Mouse (Mus musculus): ENCODE measurements around the gene Fam110a. TPM values are rescaled to one million over a fixed set of nuclear protein-coding genes. Genes with fewer than 3 reads are reported as not detected.

Fam110a gene
- polyA plus RNA-seq, 1 experiment = 14.0 TPM

DNA sequence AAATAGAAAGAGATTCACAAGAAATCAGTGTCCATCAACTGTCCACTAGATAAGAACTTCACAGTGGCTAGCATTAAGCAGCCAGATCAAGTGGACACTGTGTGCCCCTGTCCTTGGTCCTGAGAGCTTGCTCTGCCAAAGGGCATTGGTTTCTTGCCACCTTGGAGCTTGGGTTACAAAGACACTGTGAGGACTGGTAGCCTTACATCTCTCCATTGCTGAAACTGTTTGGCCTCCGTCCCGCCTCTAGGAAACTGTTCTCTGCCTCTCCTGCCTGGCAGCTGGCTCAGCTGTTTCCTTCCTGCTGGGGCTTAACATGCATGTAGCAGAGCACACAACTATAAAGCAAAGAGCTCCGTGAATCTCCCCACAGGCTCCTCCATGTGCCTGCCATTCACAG lies 42.1 kb downstream of the Fam110a start:
- WGBS = 59% methylated on average over 3 of the region's 3 CpGs
- Histone ChIP-seq H3K4me3 (ENCODE audit: low read depth, low read length) (no peak overlapping the region), H3K27ac (ENCODE audit: insufficient read depth, low read depth, low read length) (no peak overlapping the region), H3K27me3 (ENCODE audit: control insufficient read depth, insufficient read depth, low read length) (no peaks in the 10 kb centered on the region), H3K4me1 (ENCODE audit: control insufficient read depth, insufficient read depth, insufficient read length, low read length) (no peaks in the 10 kb centered on the region), H3K36me3 (ENCODE audit: control insufficient read depth, insufficient read depth, low read length) (no peaks in the 10 kb centered on the region)
- TF ChIP-seq POLR2A (IDR thresholded peaks at IDR 0.05; ENCODE audit: low read depth, low read length) = no peak

DNA sequence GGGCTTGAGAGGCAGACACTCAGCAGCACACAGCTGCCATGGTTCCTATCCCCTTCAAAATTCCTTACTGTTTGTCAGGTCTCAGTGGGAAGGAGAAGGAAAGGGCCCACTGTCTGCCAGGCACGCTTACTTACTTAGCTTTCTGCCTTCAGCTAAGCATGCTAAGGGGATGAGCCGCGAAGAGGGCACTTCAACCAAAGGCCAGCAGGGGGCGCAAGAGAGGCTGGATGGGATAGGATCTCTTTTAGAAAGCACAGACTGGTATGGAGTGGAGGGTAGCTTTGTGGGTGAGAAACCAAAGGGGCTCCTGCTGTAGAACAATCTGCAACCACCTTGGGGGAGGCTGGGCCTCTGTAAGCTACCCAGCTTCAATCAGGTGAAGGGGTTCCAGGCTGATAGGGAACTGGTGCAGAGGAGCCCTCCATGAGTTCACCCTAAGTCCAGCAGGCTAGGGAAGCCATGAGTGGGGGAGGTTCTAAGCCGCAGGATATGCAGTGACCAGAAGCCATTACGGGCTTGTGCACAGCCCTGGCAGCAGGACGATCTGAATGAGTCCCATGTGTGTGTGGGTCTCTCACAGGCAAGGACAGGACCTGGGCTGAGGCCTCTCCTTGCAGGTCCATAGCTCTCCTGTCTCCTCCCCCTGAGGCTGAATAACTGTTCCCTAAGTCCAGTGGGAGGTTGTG lies 49.5 kb downstream of the Fam110a start:
- no peaks in the 10 kb centered on the region for H3K27me3 ChIP-seq (ENCODE audit: control insufficient read depth, insufficient read depth, low read length)
- H3K27ac ChIP-seq (ENCODE audit: insufficient read depth, low read depth, low read length) = no peak overlapping the region
- WGBS = 28% methylated on average over 7 of the region's 7 CpGs
- no peaks in the 10 kb centered on the region for H3K36me3 ChIP-seq (ENCODE audit: control insufficient read depth, insufficient read depth, low read length)
- no peaks in the 10 kb centered on the region for H3K4me1 ChIP-seq (ENCODE audit: control insufficient read depth, insufficient read depth, insufficient read length, low read length)
- no peak overlapping the region for H3K4me3 ChIP-seq (ENCODE audit: low read depth, low read length)
- TF ChIP-seq CTCF (IDR thresholded peaks at IDR 0.05; ENCODE audit: extremely low read depth, insufficient read length, insufficient replicate concordance, low read depth, low read length) (peak; percentile 97), POLR2A (IDR thresholded peaks at IDR 0.05; ENCODE audit: low read depth, low read length) (no peak)

DNA sequence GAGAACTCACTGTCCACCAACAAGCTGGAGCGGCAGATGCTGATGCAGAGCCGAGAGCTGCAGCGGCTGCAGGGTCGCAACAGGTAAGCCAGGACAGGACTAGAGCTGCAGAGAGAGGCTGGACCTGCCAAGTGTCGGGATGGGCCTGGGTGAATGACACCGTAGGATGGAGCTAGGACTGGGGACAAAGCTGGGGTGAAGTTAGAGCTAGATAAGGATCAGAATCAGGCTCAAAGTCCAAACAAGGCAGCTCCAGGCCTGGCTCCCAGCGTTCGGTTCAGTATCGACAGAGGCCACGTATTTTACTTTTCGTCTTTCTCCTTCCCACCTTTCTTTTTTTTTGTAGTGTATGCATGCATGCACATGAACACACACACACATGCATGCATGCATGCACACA lies 52.9 kb downstream of the Fam110a start:
- no peaks in the 10 kb centered on the region for H3K4me1 ChIP-seq (ENCODE audit: control insufficient read depth, insufficient read depth, insufficient read length, low read length)
- no peak for TF ChIP-seq POLR2A (IDR thresholded peaks at IDR 0.05; ENCODE audit: low read depth, low read length)
- no peak for TF ChIP-seq CTCF (IDR thresholded peaks at IDR 0.05; ENCODE audit: extremely low read depth, insufficient read length, insufficient replicate concordance, low read depth, low read length)
- no peaks in the 10 kb centered on the region for H3K36me3 ChIP-seq (ENCODE audit: control insufficient read depth, insufficient read depth, low read length)
- 53% methylated on average over 11 of the region's 11 CpGs for WGBS
- no peak overlapping the region for H3K4me3 ChIP-seq (ENCODE audit: low read depth, low read length)
- no peaks in the 10 kb centered on the region for H3K27me3 ChIP-seq (ENCODE audit: control insufficient read depth, insufficient read depth, low read length)
- H3K27ac ChIP-seq (ENCODE audit: insufficient read depth, low read depth, low read length) = no peak overlapping the region

DNA sequence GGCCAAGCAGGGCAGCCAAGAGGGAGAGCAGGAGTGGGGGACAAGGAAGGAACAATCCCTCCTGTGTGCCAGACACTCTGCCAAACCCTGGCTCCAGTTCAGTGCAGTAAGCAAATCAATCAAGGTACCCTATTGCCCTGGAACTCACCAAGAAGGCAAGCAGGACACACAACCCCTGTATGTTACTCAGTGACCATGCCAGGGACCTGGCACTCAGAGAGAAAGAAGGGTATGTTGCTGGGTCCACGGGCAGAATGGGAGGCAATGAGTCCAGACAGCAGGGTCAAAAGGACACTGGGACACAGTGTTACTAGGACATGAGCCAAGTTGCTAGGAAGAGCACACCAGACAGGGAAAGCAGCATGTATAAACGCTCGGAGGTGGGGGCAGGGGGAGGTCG lies 54.3 kb downstream of the Fam110a start:
- Histone ChIP-seq H3K4me1 (ENCODE audit: control insufficient read depth, insufficient read depth, insufficient read length, low read length) (no peaks in the 10 kb centered on the region), H3K36me3 (ENCODE audit: control insufficient read depth, insufficient read depth, low read length) (no peaks in the 10 kb centered on the region), H3K27me3 (ENCODE audit: control insufficient read depth, insufficient read depth, low read length) (no peaks in the 10 kb centered on the region), H3K4me3 (ENCODE audit: low read depth, low read length) (no peak overlapping the region), H3K27ac (ENCODE audit: insufficient read depth, low read depth, low read length) (no peak overlapping the region)
- whole genome bisulfite sequencing = 13% methylated on average over 4 of the region's 4 CpGs
- no peak for TF ChIP-seq CTCF (IDR thresholded peaks at IDR 0.05; ENCODE audit: extremely low read depth, insufficient read length, insufficient replicate concordance, low read depth, low read length)

DNA sequence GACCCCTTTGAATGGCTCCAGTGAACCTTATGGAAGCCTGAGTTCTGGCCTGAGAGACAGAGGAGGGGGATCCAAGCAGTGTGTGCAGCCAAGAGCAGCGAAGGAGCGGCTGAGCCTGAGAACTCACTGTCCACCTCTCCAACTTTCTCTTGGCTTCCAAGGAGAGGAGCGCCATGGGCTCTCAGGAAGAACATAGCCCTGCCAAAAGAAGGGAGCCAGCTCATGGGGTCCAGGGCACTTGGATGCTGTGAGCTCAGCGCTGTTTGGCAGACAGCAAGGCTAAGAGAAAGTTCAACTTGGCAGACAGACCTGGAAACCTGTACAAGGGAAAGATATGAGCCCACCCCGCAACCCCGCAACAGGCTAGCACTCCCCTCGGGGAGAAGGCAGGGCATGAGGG lies 55.7 kb downstream of the Fam110a start:
- no peaks in the 10 kb centered on the region for H3K4me1 ChIP-seq (ENCODE audit: control insufficient read depth, insufficient read depth, insufficient read length, low read length)
- TF ChIP-seq CTCF (IDR thresholded peaks at IDR 0.05; ENCODE audit: extremely low read depth, insufficient read length, insufficient replicate concordance, low read depth, low read length) = no peak
- TF ChIP-seq POLR2A (IDR thresholded peaks at IDR 0.05; ENCODE audit: low read depth, low read length) = no peak
- H3K27ac ChIP-seq (ENCODE audit: insufficient read depth, low read depth, low read length) = no peak overlapping the region
- 89% methylated on average over 7 of the region's 7 CpGs for WGBS
- no peaks in the 10 kb centered on the region for H3K27me3 ChIP-seq (ENCODE audit: control insufficient read depth, insufficient read depth, low read length)
- no peaks in the 10 kb centered on the region for H3K36me3 ChIP-seq (ENCODE audit: control insufficient read depth, insufficient read depth, low read length)
- no peak overlapping the region for H3K4me3 ChIP-seq (ENCODE audit: low read depth, low read length)

DNA sequence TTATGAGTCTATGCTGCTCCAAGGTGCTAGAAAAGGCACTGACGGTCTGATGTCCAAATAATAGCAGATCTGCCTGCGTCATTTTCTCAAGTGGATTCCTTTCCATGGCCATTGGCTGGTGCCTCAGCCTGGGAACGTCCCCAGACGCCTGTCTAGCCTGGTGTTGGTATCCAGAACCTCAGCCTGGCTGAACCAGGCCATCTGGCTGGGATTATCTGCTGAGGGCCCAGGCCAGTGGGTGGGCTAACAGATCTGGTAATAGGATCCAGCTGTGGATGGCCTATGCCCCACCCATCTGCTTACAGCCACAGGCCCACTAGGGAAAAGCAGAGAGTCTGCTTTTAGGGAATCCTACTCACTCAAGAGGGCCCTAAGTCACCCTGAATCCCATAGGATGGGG lies 58.4 kb downstream of the Fam110a start:
- 62% methylated on average over 4 of the region's 4 CpGs for WGBS
- H3K27ac ChIP-seq (ENCODE audit: insufficient read depth, low read depth, low read length) = no peak overlapping the region

DNA sequence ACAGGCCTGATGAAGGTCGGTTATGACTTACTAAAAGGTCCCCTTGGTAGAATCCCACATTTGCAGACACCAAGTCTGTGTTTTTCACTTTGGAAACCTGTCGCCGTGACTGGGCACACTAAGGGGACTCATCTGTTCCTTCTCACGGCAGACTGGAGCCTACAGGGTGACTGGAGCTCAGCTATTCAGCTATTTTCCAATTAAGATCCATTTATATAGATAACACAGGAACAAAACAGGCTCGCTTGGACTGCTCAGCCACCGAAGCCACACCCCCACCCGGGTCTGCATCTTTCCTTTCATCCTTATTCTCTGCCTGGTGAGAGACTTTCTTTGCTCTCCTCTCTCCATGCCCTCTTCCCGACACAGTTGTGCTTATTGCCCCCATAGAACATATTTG lies 59.0 kb downstream of the Fam110a start:
- H3K4me1 ChIP-seq (ENCODE audit: control insufficient read depth, insufficient read depth, insufficient read length, low read length) = no peaks in the 10 kb centered on the region
- H3K36me3 ChIP-seq (ENCODE audit: control insufficient read depth, insufficient read depth, low read length) = no peaks in the 10 kb centered on the region
- WGBS = 62% methylated on average over 8 of the region's 8 CpGs
- TF ChIP-seq POLR2A (IDR thresholded peaks at IDR 0.05; ENCODE audit: low read depth, low read length) (no peak), CTCF (IDR thresholded peaks at IDR 0.05; ENCODE audit: extremely low read depth, insufficient read length, insufficient replicate concordance, low read depth, low read length) (no peak)
- H3K27ac ChIP-seq (ENCODE audit: insufficient read depth, low read depth, low read length) = no peak overlapping the region
- no peaks in the 10 kb centered on the region for H3K27me3 ChIP-seq (ENCODE audit: control insufficient read depth, insufficient read depth, low read length)
- no peak overlapping the region for H3K4me3 ChIP-seq (ENCODE audit: low read depth, low read length)

More for the DNA sequence above, 58.4 kb downstream of the Fam110a start:
- Histone ChIP-seq H3K36me3 (ENCODE audit: control insufficient read depth, insufficient read depth, low read length) (no peaks in the 10 kb centered on the region), H3K27me3 (ENCODE audit: control insufficient read depth, insufficient read depth, low read length) (no peaks in the 10 kb centered on the region), H3K4me1 (ENCODE audit: control insufficient read depth, insufficient read depth, insufficient read length, low read length) (no peaks in the 10 kb centered on the region), H3K4me3 (ENCODE audit: low read depth, low read length) (no peak overlapping the region)
- TF ChIP-seq CTCF (IDR thresholded peaks at IDR 0.05; ENCODE audit: extremely low read depth, insufficient read length, insufficient replicate concordance, low read depth, low read length) (no peak), POLR2A (IDR thresholded peaks at IDR 0.05; ENCODE audit: low read depth, low read length) (no peak)

Other genes starting within 250 kb of the Fam110a start
- gene Psmf1, start 236.0 kb downstream of the Fam110a start, polyA plus RNA-seq (2012; rRNA removed) = 19.8 and 45.1 TPM in 2 replicates
- 0.04 TPM in 1 of 2 replicates, not detected in the other for gene Rspo4, start 137.3 kb downstream of the Fam110a start, polyA plus RNA-seq (2012; rRNA removed)
- gene Angpt4, start 69.0 kb downstream of the Fam110a start, polyA plus RNA-seq (2012; rRNA removed) = 0.15 and 0.25 TPM in 2 replicates
- 26.8 and 274 TPM in 2 replicates for gene Slc52a3, start 16.3 kb upstream of the Fam110a start, polyA plus RNA-seq (2012; rRNA removed)
- 0.03 TPM in 1 of 2 replicates, not detected in the other for gene Scrt2, start 101.3 kb upstream of the Fam110a start, polyA plus RNA-seq (2012; rRNA removed)
- 184 and 579 TPM in 2 replicates for gene Srxn1, start 125.3 kb upstream of the Fam110a start, polyA plus RNA-seq (2012; rRNA removed)
- 5.6 and 6.4 TPM in 2 replicates for gene Tcf15, start 163.3 kb upstream of the Fam110a start, polyA plus RNA-seq (2012; rRNA removed)
- gene Csnk2a1, start 246.6 kb upstream of the Fam110a start, polyA plus RNA-seq (2012; rRNA removed) = 2.6 and 10.1 TPM in 2 replicates